Mouse (Mus musculus) ovary, adult 10 weeks (tissue): Measurements from ENCODE around the gene Ppp4c. TPM values are rescaled to one million over a fixed set of nuclear protein-coding genes. Genes with fewer than 3 reads are reported as not detected.

Experiments used
- polyA plus RNA-seq: library from polyadenylated mRNA; stranded (reverse); fragments of 350-450 nt; fragmentation: Illumina TruSeq; extraction: RNeasy Lipid Tissue Mini Kit (QIAGEN cat#74804); gene quantifications from one replicate; pipeline ENCODE4 v1.2.3, GENCODE M21; 2014

Gene Ppp4c
- 36.4 TPM for polyA plus RNA-seq

GRCm38 (mm10) chr7:126791851-126792720, at the start of gene Ppp4c:
Gene Ppp4c (minus strand): TSS chr7:126792496.

GRCm38 (mm10) chr7:126831539-126831938, 39.2 kb upstream of the Ppp4c start, which contains the start of gene 4930451I11Rik:
Gene 4930451I11Rik (minus strand): TSS chr7:126831639.

GRCm38 (mm10) chr7:126797411-126798126, 5.3 kb upstream of the Ppp4c start, which contains the start of gene Fam57b:
Gene Fam57b (plus strand): TSS chr7:126797668.

GRCm38 (mm10) chr7:126780971-126781635, 11.2 kb downstream of the Ppp4c start, which contains the start of gene Tbx6:
Gene Tbx6 (plus strand): TSS chr7:126781483.

GRCm38 (mm10) chr7:126776598-126777057, 15.7 kb downstream of the Ppp4c start, which contains the start of gene Ypel3:
Gene Ypel3 (plus strand): TSS chr7:126776955.

GRCm38 (mm10) chr7:126766201-126766600, 26.1 kb downstream of the Ppp4c start, which contains the start of gene Gdpd3:
Gene Gdpd3 (plus strand): TSS chr7:126766334.

GRCm38 (mm10) chr7:126759050-126759671, 33.1 kb downstream of the Ppp4c start, which contains the start of gene Mapk3:
Gene Mapk3 (plus strand): TSS chr7:126759601.

Other genes with a start within 250 kb of the Ppp4c start
- gene Eif3c, start 226.1 kb downstream of the Ppp4c start, polyA plus RNA-seq, result 340 TPM
- 0.26 TPM for gene Apobr, start 207.6 kb downstream of the Ppp4c start, polyA plus RNA-seq
- 1.4 TPM for gene Cln3, start 206.7 kb downstream of the Ppp4c start, polyA plus RNA-seq
- not detected for gene Il27, start 197.6 kb downstream of the Ppp4c start, polyA plus RNA-seq
- gene Nupr1, start 161.6 kb downstream of the Ppp4c start, polyA plus RNA-seq, result 10.7 TPM
- gene Sgf29, start 143.2 kb downstream of the Ppp4c start, polyA plus RNA-seq, result 2.7 TPM
- gene Sult1a1, start 116.1 kb downstream of the Ppp4c start, polyA plus RNA-seq, result 42.1 TPM
- gene Bola2, start 97.1 kb downstream of the Ppp4c start, polyA plus RNA-seq, result 0.26 TPM
- 1.2 TPM for gene Slx1b, start 96.7 kb downstream of the Ppp4c start, polyA plus RNA-seq
- 2.9 TPM for gene Coro1a, start 84.7 kb downstream of the Ppp4c start, polyA plus RNA-seq
- 15.3 TPM for gene Mapk3, start 32.9 kb downstream of the Ppp4c start, polyA plus RNA-seq
- gene Gdpd3, start 26.2 kb downstream of the Ppp4c start, polyA plus RNA-seq, result not detected
- gene Ypel3, start 15.5 kb downstream of the Ppp4c start, polyA plus RNA-seq, result 9.1 TPM
- not detected for gene Tbx6, start 11.0 kb downstream of the Ppp4c start, polyA plus RNA-seq
- gene Fam57b, start 5.2 kb upstream of the Ppp4c start, polyA plus RNA-seq, result 1.5 TPM
- gene 4930451I11Rik, start 39.1 kb upstream of the Ppp4c start, polyA plus RNA-seq, result not detected
- not detected for gene Doc2a, start 54.9 kb upstream of the Ppp4c start, polyA plus RNA-seq
- 21.5 TPM for gene Hirip3, start 69.5 kb upstream of the Ppp4c start, polyA plus RNA-seq
- 19.9 TPM for gene Ino80e, start 69.9 kb upstream of the Ppp4c start, polyA plus RNA-seq
- gene Taok2, start 92.2 kb upstream of the Ppp4c start, polyA plus RNA-seq, result 8.2 TPM
- gene Tmem219, start 130.4 kb upstream of the Ppp4c start, polyA plus RNA-seq, result 6.6 TPM
- gene Kctd13, start 136.4 kb upstream of the Ppp4c start, polyA plus RNA-seq, result 1.9 TPM
- gene Asphd1, start 157.1 kb upstream of the Ppp4c start, polyA plus RNA-seq, result not detected
- 2.7 TPM for gene Sez6l2, start 158.1 kb upstream of the Ppp4c start, polyA plus RNA-seq
- 13.1 TPM for gene Cdipt, start 183.4 kb upstream of the Ppp4c start, polyA plus RNA-seq
- gene Cdiptos, start 183.6 kb upstream of the Ppp4c start, polyA plus RNA-seq, result 0.91 TPM
- gene Mvp, start 222.1 kb upstream of the Ppp4c start, polyA plus RNA-seq, result 0.46 TPM
- gene Pagr1b, start 224.0 kb upstream of the Ppp4c start, polyA plus RNA-seq, result not detected
- not detected for gene Pagr1a, start 224.9 kb upstream of the Ppp4c start, polyA plus RNA-seq
- gene Gm42742, start 228.6 kb upstream of the Ppp4c start, polyA plus RNA-seq, result 0.60 TPM
- not detected for gene Prrt2, start 228.7 kb upstream of the Ppp4c start, polyA plus RNA-seq
- 33.1 TPM for gene Maz, start 234.5 kb upstream of the Ppp4c start, polyA plus RNA-seq
- gene Kif22, start 250.0 kb upstream of the Ppp4c start, polyA plus RNA-seq, result 6.0 TPM